Mouse (Mus musculus) embryo, embryonic 11 days (tissue): Measurements from ENCODE around the gene Gstm4.
"Not testable (repeated sequence)": the region's sequence is repeated elsewhere in the genome, so short reads cannot be mapped to it uniquely, and the experiment has no call there.

Experiments used
- DNase-seq: peaks from one replicate; pipeline ENCODE4 v3.0.0-alpha.2; 2015

Gene Gstm4

DNA sequence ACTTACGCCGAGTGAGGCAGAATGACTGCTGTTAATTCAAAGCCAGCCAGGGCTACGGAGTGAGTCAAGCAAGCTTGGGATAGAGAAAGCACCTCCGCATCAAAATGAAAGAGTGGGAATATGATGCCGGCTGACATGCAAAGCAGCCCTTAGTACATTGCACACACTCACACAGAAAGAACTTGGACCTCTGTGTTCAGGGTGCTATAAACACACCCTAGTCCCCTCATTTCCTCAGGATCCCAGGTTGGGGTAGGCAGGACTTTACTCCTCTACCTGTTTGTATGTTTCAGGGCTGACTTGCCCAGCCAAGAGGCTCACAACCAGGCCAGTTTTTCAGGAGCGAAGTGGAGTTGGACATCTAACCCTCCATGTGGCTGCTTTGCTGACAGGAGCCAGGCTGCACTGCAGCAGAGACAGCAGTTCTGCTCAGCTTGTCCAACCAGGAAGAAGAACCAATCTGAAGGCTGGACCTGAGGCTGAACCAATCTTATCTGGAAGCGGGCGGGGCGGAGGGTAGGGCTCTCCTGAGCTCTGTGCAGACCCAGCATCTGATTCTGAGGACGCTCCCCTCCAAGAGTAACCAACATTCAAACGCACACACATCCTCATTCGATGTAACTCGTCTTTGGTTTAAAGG is 24.7 kb upstream of the Gstm4 start:
- DNase-seq: no peak

DNA sequence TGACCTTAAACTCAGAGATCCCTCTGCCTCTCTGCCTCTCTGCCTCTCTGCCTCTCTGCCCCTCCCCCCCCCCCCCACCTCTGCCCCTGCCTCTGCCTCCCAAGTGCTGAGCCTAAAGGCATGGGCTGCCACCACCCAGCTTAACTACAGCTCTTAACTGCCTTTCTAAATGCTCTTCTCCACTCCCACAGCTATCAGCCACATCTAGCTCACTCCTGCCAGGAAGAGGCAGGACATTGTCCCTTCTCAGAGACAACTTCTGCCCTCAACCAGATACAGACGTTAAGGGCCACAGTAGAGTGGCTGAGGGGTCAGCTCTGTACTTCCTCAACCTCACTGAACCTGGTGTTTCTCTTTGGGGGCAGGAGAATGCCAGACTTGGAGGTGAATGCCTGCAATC is 24.1 kb upstream of the Gstm4 start:
- DNase-seq: no peak

DNA sequence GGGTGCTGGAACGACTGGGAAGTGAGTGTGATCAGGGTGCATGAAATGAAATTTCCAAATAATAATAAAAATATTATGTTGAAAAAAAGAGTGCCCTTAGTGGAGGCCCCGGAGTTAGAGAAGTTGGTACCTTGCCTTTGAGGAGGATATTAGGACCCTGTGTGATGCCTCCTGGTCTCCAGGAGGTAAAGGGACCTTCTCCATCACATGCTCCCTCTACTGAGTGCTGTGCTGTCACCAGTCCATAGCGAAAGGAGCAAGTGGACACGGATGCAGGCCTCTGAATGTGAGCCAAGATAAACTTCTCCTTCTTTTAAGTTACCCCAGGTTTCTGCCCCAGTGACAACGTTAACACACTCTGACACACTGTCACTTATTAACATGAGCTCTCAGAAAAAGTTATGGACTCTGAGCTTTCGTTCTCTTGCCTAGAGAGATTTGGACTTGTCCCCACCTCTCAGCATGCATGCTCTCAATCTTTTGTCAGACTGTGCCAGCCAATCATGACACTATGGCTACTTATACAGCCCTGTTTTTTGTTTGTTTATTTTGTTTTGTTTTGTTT is 22.8 kb upstream of the Gstm4 start:
- no peak for DNase-seq

DNA sequence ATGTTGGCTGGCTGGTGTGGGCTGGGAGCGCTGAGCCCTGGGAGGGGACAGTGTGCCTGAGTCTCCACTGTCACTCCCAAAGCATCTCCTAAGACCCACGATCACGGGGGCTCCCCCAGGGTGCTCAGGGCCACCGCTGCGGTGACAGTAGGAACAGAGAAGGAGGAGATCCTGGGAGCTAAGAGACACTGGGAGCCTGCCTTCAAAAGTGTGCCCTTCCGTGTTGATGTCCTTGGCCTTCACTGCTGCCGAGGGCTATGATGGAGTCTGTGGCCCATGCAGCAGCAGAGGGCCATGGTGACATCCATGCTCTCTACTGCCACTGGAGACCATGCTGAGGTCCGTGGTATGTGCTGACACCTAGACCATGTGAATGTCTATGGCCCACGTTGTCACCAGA is 20.9 kb upstream of the Gstm4 start:
- DNase-seq: no peak

DNA sequence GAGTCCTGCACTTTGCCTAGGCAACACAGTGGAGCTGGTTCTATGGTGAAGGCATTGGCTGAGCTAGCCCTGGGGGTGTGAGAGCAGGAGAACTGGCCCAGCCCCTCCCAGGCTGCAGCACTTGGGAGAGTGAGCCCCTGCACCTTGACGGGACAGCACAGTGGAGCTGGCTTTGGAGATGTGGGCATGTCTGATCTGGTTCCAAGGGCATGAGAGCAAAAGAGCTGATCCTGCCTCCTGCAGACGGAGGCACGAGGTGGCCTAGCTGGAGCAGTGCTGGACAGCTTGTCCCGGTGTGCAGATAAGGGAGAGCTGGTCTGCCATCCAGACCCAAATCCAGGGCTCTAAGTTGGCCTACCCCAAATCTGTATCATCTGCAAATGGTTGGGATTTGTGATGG is 20.0 kb upstream of the Gstm4 start:
- no peak for DNase-seq

DNA sequence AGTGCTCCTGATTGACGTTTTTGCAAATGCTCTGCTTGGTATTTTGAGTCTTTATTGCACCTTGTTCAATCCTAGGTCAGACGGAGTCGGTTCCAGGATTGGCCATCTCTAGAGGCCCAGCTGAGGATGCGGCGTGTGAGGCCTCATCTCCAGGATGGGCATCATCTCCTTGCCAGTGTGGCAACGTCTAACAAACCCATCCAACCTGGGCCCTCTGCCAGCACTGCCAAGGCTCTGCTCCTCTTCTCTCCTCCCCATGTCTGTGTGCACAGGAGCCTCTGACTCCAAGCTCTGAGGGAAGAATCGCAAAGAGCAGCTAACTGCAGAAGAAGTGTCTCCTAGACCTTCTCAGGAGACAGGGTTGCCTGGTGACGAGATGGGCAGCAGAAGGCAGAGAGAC is 18.0 kb upstream of the Gstm4 start:
- no peak for DNase-seq

DNA sequence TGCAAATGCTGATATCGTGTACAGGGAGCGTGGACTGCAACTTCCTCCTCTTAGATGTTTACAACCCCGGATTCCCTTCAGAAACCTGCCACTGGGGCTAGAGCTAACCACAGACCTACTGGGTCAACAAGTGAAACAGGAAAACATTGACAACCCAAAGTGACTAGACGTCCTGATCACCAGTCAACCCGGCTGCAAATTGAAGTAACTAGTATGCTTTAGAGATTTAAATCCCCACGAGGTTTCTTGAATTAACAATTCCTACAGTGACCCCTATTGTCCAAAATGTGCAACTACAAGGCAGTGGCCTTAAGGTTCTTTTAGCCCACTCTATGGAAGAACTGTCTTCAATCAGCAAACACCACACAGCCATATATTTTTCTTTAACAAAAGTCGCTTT is 16.7 kb upstream of the Gstm4 start:
- DNase-seq: peak; percentile 87

DNA sequence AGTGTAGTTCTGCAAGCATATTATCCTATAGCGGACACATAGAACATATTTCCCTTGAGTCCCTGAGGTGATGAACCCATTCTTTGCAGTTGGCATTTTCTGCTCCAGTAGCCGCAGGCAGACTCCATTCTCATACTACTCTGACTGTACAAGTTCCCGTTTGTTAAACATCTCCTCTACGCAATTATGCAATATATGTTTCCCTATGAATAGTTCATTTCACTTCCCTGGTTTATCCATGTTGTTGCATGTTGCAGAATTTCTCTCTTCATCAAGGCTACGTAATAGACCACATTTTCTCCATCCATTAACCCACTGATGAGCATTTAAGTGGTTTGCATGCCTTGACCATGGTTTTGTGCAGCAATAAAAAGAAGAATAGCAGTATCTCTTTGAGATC is 5.8 kb upstream of the Gstm4 start:
- no peak for DNase-seq

DNA sequence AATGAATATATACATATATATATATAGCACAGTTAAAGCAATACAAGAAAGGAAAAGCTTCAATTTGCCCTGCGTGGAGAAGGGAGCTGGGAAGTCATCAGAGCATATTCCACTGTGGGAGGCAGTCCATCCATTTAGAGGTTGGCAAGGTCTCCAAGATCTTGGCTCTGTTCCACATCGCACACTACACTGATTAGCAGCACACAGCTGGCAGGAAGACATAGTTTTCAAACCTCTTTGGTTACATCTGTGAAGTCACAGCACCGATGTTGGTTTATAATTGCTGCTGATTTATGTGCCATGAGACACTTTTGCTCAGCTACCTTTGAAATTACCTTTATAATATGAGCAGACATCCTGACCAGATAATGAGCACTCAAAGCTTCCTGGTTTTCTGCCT is 3.6 kb upstream of the Gstm4 start:
- DNase-seq: no peak

DNA sequence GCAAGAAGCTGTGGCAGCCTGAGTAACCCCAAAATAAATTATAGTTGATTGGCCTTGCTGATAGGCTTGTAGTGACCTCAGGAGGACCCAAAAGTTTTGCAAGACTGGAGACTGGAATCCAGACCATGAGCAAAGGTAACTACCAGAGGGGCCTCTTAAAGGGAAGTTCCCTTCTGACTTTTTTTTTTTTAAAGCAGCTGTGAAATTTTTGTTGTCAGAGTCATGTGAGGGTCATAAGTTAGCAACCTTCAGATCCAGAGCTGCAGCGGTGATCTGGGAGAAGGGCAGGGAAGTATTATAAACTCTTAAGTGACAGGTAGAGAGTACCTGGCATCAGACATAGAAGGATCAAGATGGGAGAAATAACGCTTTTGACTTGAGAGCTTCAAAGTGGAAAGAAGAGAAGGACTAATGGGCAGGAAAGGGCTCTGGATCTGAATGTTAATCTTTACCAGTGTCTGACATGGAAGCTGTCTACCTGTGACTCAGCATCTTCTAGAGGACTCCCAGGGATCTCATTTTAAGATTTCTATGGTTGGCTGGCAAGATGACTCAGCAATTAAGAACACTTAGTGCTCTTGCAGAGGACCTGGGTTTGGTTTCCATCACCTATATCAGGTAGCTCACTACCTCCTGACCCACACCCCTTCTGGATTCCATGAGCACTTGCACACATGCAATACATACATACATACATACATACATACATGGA is 2.4 kb upstream of the Gstm4 start:
- DNase-seq: no peak

DNA sequence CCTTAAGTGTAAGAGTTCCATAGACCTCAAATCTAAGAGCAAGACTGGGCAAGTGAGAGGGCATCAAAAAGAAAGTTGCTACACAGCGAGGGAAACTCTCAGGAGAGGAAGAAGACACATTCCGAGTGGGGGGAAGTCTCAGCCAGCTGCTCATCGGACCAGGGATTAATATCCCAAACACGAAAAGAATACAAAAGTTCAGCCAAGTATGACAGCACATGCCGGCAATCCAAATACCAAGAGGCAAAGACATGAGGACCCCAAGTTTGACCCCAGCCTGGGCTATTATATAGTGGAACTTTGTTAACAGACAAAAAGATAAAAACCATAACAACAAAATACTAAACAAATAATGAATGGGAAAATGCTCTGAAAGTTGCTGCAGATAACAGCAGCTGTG is 11.5 kb downstream of the Gstm4 start:
- DNase-seq: no peak

DNA sequence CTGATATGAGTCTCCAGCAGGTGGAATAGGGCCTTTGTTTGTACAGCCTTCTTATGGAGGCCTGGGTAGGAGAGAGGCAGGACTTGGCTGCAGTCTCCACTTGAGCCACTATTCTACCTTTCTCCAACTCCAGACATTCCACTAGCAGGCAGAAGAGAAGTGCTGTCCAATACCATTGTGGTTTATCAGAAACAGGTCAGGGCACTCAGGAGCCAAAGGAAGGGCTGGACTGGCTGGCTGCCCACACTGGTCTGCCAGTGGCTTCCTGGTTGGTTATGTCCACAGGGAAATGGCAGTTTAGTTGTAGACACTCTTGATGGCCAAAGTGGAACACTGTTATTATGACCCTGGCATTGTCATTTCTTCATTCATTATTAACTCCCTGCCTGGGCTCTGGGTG is 12.6 kb downstream of the Gstm4 start:
- DNase-seq: no peak

DNA sequence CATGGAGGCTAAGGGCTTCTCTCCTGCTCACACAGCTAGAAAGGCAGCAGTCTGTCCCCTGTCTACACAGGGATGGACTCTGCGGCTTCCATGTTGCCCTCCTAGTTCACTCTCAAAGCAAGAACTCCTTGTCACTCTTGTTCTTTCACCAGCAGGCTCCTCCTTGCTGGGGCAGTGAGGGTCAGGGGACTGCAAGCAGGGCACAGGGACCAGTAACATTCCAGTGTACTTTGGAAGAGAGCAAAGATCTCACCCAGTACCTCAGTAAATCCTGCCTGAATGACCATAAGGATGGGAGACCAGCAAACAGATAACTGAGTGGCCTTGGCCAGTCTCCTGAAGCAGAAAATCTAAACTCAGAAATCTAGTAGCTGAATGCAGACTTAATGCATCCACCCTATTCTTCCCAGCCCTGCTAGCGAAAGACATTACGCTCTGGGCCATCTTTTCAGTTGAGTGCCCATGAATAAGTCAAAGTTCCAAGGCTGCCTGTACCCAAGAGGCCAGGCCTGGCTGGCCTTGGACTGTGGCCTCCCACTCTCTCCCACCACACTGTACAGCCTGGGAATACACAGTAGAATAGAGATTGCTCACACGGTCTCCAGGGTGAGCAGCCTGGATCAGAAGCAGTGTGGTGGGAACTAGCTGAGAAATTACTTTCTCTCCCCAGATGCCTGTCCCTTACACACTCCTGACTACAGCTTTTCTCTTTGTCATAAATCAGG is 15.9 kb downstream of the Gstm4 start:
- DNase-seq: no peak

DNA sequence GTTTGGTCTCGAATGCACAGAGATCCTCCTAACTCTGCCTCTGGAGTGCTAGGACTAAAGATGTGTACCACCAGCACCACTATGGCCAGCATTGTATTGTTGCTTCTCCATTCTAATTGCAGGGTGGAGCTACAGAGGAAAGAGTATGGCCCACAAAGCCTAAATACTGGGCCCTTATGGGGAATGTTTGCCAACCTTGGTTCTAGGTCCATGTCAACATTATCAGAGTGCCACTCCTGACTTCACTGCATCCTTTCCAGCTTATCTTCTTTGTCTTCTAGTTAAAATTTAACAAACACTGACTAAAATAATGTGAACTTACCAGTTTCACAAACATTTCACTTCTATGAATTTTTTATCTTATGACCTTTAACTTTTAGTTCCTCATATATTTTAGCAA is 18.1 kb downstream of the Gstm4 start:
- DNase-seq: no peak

DNA sequence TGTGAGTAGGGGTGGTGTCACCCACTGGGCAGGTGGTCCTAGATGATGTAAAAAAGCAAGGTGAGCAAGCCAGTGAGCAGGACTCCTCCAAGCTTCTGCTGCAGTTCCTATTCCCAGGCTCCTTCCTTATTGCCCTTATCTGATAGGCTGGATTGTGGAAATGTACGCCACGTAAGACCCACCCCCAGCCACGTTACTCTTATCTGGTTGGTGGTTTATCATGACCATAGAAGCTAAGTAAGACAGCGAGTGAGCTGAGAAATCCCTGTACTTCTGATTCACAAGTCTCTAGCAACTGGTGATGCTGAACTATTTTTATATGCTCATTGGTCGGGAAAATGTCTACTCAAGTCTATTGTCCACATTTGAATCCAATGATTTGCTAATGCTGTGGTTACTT is 18.6 kb downstream of the Gstm4 start:
- DNase-seq: no peak

DNA sequence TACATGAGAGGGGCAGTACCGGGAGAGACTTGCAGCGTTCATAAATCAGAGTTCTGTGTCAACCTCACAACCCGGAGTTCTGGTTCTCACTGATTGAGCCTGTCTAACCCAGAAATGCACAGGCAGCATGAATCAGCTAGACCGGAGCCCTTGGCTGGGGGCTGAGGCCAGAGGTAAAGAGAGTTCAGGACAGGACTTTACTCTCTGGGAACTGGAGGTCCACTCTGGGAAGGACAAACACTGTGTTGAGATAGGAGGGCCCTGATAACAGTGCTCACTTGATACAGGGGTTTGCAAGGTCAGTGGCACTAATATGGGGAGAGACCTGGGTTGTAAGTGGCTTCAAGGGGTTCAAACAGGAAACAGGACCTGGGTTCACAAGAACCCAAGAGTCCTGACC is 19.4 kb downstream of the Gstm4 start:
- no peak for DNase-seq

DNA sequence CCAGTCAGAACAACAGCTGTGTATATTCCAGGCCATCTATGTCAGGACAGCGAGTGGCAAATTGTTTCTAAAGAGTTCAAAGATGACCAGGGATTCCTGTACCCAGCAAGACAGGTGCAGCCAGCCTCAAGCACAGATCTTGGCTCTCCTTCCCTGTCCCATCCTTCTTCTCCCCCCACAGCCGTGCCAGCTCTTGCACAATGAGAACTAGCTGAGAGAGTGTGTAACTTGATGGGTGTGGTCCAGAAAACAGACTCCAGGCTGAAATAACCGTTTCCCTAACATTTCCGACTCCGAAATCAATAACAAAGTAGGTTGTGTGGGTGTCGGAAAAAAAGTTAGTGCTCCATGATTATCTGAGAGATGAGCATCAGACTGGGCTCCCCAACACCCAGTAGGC is 22.0 kb downstream of the Gstm4 start:
- no peak for DNase-seq

DNA sequence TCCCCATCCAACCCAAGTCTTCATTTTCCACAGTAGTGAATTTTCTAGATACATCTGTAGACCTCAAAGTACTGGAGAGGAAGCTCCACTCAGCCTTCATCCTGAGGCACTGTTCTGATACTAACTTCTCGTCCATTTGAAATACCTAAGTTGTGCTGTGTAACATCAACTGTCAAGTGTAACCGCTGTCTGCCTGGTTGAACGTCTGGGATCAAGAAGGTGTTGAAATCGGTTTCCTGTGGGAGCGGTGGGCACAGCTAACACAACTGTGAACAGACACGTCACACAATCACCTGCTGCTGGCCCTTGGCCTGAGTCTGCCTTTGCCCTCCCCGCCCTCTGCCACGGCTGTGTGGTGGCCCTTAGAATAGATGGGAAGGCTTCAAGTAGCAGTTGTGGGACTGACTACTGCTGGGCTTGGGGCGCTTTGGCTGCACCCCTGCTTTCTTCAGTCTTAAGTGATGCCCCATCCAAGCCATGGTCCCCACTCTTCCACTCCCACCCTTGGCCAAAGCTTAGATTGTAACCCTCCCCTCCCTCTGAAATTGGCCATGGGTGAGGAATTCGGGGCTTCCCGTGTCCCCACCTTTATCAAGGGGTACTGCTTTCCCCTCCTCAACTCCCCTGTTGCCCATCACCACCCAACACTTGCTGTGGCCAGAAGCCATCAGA is 24.2 kb downstream of the Gstm4 start:
- not testable (repeated sequence) for DNase-seq

DNA sequence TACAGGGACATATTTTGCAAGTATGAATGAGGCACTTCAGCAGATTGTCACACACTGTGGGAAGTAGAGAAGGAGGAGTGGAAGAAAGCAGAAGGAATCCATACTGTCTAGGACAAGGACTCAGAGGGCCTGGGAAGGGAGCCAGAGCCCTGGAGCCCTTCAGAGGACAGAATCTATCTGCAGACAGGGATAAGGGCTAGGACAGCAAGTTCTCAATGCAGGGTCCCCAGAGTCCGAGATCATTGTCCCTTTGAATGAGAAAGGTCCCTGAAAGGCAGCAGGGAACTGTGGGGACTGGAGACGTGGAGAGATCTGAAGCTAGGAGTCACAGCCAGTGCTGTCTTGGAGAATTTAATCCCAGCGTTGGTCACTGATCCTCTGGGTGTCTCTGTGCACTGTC is 25.5 kb downstream of the Gstm4 start:
- not testable (repeated sequence) for DNase-seq

DNA sequence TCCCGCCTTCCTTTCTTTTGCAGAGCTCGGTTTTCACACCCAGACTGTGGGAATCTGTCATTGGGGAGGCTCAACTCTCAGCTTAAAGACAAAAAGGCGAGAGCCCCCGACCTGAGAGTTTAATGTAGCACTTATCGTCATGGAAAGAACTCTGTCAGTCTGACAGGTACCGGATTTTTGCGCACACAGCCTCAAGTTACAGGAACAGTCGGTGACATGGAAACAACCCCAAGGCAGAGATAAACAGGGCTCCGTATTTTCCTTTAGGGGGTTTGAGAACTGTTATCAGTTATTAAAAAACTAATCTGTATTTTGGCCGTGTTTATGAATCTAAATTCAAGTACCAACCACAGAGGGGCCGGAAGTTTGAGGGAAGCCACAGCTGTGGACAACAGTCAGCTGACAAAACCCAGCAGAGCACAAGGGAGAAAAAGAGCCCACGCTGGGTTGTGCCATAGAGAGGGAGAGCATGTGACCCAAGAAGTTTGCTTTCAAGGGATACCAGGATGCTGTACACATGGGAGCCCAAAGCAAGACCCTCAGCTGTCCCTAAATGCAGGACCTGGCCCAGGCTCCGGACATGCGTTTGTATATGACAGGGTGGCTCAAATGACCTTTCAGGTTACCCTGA is 26.4 kb downstream of the Gstm4 start:
- DNase-seq: peak; percentile 9

DNA sequence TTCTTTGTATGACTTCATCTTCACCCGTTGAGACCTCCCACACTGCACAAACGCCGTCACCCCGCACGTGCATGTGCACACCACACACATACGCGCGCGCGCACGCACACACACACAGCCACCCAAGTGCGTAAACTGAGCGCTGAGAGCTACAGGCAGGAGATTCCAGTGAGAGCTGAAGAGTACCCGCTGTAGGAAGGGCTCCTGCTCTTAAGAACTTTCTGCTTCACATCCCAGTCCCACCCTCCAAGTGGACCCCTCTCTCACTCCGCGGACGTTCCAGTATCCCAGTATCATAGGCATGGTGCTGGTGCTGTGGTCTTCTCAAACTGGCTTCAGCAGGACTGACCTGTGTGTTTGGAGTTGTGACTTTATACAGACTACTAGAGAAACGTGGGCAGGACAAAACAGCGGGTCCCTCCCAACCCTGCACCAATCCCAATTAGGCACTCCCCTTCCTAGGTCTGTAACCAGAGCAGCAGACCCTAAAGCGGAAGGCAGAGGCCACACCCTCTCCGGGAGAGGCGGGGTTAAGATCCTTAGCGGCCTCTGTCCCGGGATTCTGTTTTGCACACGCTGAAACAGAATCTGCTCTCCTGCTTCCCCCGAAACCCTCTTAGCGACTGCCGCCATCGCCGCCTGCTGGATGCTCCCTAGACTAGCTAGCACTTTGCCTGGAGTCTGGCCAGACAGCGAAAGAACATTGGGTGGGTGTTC is 27.1 kb downstream of the Gstm4 start, which contains the start of gene Gstm1:
Gene Gstm1 (minus strand): TSS at position 501 of the 717 bp plus-strand sequence.
- peak; percentile 97 for DNase-seq

DNA sequence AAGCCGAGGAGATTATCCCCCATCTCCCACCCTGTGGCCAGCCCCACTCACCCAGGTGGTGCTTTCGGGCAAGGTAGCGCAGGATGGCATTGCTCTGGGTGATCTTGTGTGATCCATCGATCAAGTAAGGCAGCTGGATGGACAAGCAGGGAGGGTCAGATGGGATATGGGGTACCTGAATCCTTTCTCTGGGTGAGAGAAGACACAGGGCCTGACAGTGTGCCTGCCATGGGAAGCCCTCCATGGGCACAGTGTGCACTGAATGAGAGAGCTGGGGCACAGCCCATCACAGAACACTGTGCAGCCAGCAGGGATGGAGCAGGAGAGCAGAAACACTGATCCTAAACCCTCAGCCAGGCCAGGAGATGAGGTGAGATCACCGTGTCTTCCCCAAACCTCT is 28.2 kb downstream of the Gstm4 start:
- DNase-seq: not testable (repeated sequence)
